Mouse (Mus musculus): Measurements from ENCODE around the gene Tapt1. TPM values are rescaled to one million over a fixed set of nuclear protein-coding genes. Genes with fewer than 3 reads are reported as not detected.
A peak's percentile ranks its signal among the peaks of the same experiment; 100 is the strongest.

Gene Tapt1
- polyA plus RNA-seq, 1 experiment, result 42.6 TPM

GRCm38 (mm10) chr5:44234606-44235005, 8.2 kb upstream of the Tapt1 start:
- no peak for DNase-seq (ENCODE audit: low read depth)

GRCm38 (mm10) chr5:44233933-44234332, 7.5 kb upstream of the Tapt1 start:
- peak; percentile 67 for DNase-seq (ENCODE audit: low read depth)

- no peak for DNase-seq (ENCODE audit: low read depth)
Measured at GRCm38 (mm10) chr5:44228756-44229155, 2.3 kb upstream of the Tapt1 start.

- no peak for DNase-seq (ENCODE audit: low read depth)
Measured at GRCm38 (mm10) chr5:44228323-44228722, 1.9 kb upstream of the Tapt1 start.

DNA sequence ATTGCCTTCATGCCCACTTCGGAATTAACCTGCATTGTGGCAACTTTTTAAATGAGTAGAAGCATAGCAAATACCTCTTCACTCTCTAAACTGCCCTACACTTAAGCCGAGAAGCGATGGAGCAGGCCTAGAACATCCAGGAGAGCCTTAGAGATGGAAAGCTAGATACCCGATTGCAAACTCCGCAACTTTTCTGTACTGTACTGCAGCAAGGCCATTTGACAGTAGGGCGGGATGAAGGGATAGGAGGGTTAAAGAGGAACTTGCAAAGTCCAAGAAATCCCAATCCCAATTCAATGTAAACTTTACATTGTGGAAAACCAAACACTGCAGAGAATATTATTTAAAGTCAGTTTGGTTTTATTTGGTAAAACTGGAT, 1.0 kb upstream of the Tapt1 start:
- no peak for DNase-seq (ENCODE audit: low read depth)

DNA sequence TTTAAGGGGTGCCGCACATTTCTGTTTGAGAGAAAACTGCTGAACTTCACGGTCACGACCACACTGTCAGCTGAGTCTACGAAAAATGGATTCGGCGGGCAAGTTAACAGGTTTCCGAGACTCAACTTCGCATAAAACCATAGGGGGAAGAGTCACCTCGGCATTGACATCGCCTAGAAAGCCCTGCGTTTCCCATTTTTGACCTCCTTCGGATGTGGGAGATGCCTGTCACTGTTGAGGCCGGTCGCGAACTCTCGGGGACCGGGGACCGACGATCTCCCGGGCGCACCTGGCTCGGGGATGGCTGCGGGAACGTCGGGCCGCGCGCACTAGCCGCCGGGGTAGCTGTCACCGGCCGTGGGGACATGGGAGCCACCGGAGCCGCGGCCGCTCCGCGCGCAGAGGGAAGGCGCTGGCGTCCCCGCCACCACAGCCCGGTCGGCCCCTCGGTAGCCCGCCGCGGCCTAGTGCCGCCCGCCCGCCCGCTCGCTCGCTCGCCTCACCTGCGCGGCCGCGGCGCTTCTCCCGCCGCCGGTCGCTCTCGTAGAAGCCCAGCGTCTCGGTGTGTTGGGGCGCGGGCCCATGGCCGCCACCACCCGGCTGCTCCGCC, 410 bp downstream of the Tapt1 start:
- DNase-seq (ENCODE audit: low read depth), result no peak

DNA sequence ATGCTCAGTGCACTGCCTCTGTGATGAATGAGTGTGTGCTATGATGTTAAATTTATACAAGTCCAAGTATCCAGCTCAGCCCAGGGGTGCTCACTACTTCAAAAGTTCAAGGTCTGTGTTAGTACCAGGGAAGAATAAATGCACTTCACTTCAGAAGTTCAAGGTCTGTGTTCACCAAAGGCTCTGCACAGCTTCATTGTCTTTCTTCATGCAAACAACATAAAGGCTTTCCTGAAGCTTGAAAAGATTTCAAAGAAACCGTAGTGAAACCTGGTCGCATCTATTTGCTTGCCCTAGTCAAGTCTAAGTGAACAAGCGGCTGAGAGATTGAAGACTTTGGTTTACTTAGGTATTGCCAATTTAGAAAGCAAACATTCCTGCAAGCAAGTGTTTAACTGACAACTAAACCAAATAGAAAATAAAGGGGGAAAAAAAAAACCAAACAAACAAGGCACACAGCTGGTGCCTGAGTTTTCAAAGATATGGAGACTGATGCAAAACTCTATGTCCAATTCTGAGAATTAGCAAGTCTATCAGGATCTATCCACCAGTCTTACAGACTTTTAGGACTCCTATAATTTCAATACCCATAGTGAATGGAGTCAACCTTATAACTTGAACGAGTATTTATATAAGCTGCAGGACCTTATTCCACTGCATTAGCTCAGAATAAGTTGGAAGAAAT, 1.4 kb downstream of the Tapt1 start:
- no peak for DNase-seq (ENCODE audit: low read depth)

DNA sequence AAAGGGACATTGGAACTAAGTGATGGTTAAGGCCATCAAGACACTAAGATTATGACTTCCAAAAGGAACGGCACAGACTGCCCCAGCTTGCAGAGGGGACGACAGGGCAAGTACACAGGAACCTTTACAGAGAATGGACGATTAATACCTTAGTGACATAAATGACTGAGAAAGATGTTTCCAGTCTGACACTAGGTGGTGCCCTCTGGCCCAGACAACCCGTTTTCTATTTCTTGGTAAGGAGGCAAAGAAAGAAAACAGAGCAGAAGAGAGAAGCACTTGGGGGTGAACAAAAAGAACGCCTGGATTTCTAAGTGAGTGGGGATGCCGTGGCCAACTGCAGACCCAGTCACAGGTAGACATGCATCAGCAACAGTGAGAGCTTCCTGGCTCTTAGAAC, 2.2 kb downstream of the Tapt1 start:
- no peak for DNase-seq (ENCODE audit: low read depth)

- DNase-seq (ENCODE audit: low read depth), result no peak
Measured at GRCm38 (mm10) chr5:44223341-44223881, 3.0 kb downstream of the Tapt1 start.

DNA sequence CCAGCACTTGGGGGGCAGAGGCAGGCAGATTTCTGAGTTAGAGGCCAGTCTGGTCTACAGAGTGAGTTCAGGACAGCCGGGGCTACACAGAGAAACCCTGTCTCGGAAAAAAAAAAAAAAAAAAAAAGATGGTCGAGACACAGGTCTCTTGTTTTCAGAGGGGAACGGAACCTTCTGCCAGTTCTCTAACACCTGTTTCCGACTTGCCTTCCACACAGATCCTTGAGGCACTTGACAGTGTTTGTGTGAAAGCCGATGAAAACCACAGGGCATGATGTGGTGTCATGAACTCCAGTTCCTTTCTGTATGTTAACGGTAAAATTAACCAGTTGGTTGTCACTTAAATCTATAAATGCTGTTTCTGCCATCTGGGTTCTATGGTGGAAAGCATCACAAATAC, 6.0 kb downstream of the Tapt1 start:
- DNase-seq (ENCODE audit: low read depth), result no peak

DNA sequence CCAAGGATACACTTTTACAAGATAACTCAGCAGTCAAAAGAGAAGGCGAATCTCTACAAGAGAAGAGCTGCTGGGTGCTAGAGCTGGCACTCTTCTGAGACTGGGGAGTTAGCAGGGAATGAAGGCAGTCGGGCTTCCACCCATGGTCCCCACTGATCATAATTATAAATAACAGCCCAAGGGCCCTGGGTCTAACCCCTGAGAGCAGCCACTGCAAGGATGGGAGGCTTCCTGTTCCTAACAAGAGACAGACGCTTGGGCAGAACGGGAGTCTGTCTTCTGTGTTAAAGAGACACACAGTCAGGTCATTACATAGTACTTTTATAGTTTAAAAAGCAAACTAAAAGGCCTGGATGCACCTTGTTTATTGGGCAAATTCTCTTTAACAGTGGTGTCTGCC, 6.6 kb downstream of the Tapt1 start:
- DNase-seq (ENCODE audit: low read depth), result no peak

DNA sequence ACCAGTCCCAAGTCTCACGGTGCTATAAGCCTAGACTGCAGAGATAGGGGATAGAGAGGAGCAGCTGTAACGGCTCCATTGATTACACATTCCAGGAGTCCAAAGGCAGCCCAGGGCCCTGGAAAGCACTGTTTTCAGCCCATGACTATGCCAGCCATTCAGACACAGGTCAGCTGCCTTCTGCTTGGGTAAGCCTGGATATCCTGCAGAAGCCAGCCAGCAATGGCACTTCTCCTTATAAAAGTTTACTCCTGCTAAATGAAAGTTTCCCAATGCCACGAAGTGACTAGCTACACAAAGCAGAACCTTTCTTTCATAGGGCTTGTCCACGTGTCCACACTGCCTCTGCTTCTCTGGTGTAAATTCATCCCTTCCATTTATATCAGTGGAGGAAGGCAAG, 7.9 kb downstream of the Tapt1 start:
- no peak for DNase-seq (ENCODE audit: low read depth)

- DNase-seq (ENCODE audit: low read depth), result no peak
Measured at GRCm38 (mm10) chr5:44217685-44218041, 8.8 kb downstream of the Tapt1 start.

GRCm38 (mm10) chr5:44217041-44217684, 9.3 kb downstream of the Tapt1 start:
- DNase-seq (ENCODE audit: low read depth), result no peak

DNA sequence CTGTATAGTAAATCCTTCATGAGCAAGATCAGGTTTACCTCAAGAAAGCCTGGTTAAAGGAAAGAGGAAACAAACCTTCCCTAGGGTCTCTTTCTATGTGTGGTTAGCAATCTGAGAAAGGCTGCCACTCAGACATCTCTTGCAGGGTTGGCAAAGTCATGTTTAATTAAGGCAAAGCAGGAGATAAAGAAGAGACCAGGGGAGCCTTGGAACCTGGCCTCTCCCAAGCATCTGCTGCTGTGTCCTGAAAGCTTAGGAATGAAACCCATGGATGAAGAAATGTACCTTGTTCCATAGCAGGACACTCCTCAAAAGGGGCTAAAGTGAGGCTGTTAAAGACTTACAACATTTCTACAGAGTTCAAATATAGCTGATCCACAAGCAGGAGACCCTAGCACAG, 11.3 kb downstream of the Tapt1 start:
- no peak for DNase-seq (ENCODE audit: low read depth)

DNA sequence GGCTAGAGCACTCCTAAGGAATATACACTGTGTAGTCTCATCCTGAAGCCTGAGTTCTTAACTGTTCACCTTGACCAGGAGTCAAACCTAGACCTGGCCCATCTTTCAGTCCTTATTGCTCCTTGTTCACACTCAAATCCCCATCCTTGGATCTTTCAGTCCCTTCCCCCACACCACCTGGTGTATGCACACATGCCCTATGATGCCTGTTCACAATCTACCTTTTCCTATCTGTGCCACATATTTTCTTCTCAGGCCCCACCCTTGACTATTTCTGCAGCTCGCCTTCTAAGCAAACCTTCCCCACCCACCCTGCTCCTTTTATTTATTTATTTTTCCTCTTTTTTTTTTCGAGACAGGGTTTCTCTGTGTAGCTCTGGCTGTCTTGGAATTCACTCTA, 12.4 kb downstream of the Tapt1 start:
- DNase-seq (ENCODE audit: low read depth), result no peak

DNA sequence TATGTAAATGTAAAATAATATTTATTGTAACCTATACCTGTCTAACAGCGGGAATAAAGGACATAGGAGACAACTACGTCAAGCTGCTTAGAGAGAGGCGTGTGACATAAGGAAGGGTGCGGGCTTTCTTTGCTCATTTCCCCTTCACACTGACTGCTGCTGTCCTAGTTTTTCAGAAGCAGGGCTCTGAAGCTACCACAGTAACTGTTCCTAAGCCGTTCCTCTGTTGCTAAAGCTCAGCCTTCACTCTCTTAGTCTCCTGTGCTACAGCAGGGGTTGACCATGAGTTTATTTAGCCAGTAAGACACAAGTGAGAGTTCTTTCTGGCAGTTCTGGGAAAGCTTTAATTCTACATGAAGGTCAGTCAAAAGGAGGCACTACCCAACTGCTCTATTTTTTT, 13.0 kb downstream of the Tapt1 start:
- DNase-seq (ENCODE audit: low read depth), result no peak

GRCm38 (mm10) chr5:44211818-44212465, 14.5 kb downstream of the Tapt1 start:
- no peak for DNase-seq (ENCODE audit: low read depth)

GRCm38 (mm10) chr5:44207286-44207685, 19.1 kb downstream of the Tapt1 start:
- DNase-seq (ENCODE audit: low read depth), result no peak

GRCm38 (mm10) chr5:44206651-44207050, 19.8 kb downstream of the Tapt1 start:
- DNase-seq (ENCODE audit: low read depth), result no peak

DNA sequence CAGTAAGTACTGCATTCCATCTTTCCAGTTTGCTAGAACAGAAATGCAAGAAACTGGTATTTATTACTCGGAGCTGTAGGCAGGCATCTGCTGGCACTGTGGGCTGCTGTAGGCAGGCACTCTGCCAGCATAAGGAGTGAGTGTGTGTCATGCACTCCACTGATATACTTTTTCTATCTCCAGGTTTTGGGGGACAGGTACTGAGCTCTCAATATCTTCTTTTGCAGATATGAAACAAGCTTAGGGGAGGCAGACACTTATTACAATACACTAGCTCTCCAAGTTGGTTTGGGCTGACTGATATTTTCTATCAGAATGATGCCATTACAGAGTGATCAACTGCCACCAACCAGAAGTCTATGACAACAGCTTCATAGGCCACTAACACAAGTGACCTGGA, 23.0 kb downstream of the Tapt1 start:
- DNase-seq (ENCODE audit: low read depth), result no peak

DNA sequence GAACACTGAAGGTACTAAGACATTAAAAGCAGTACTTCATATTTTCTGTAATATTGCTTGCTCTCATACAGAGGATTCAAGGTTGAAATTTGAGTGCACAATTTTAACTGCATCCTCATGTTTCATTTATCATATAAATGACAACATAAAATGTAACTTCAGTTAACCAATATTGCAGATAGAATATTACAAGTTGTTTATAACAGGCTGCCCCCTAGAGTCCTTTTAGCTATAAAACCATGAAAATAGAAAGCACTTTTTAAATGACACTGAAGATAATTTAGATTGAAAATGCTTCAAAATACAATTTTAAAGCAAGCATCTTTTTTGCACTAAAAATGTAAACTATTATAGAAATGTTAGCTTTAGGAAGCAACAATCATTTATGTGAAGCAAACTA, 24.8 kb downstream of the Tapt1 start:
- no peak for DNase-seq (ENCODE audit: low read depth)

- DNase-seq (ENCODE audit: low read depth), result no peak
Measured at GRCm38 (mm10) chr5:44199109-44199508, 27.3 kb downstream of the Tapt1 start.
